Mouse (Mus musculus) cerebellum, adult 2 months (tissue): ENCODE measurements around the gene Fyco1. TPM values are rescaled to one million over a fixed set of nuclear protein-coding genes. Genes with fewer than 3 reads are reported as not detected.

ENCODE experiments used
- DNase-seq, 2 experiments: peaks; one replicate each; pipeline ENCODE4 v3.0.0; 2021
- H3K27ac ChIP-seq: fragments of 200-500 bp; 2 replicates; pipeline ENCODE4 v1.5.1; 2012; ENCODE audit warnings: low read length, control low read depth, inconsistent platforms; ENCODE audit not compliant: insufficient read depth
- H3K27me3 ChIP-seq: fragments of 200-500 bp; 2 replicates; pipeline ENCODE4 v1.6.1; 2012; ENCODE audit warnings: inconsistent platforms, mild to moderate bottlenecking, low read length, moderate library complexity; ENCODE audit not compliant: control insufficient read depth, insufficient read depth
- H3K4me1 ChIP-seq: fragments of 200-500 bp; 2 replicates; pipeline ENCODE4 v1.6.1; 2011; ENCODE audit warnings: low read length; ENCODE audit not compliant: control insufficient read depth, insufficient read depth
- H3K4me3 ChIP-seq: fragments of 200-500 bp; replicated peaks from 2 replicates; pipeline ENCODE3; 2011; ENCODE audit warnings: mild to moderate bottlenecking, low read depth, low read length, control low read depth; ENCODE audit not compliant: insufficient read depth
- CTCF ChIP-seq: fragments of 200-500 bp; IDR thresholded peaks from 2 replicates; pipeline ENCODE4 v1.5.1; 2011; ENCODE audit warnings: low read depth, mild to moderate bottlenecking, control low read depth, low read length, moderate library complexity, borderline replicate concordance; ENCODE audit not compliant: insufficient read depth
- POLR2A ChIP-seq: fragments of 200-500 bp; IDR thresholded peaks from 2 replicates; pipeline ENCODE4 v1.6.1; 2011; ENCODE audit warnings: low read length, control low read depth, borderline replicate concordance; ENCODE audit not compliant: insufficient read depth
- WGBS: fragments of 180-500 bp; shearing (Covaris S2); methylation state at CpG from one replicate; pipeline ENCODE4 v1.1.7; 2018; 5-methylcytosine and 5-hydroxymethylcytosine counted together
- polyA plus RNA-seq: library from polyadenylated mRNA; depleted of rRNA; stranded (reverse); fragments of >200 nt; gene quantifications from 2 replicates; pipeline ENCODE4 v1.2.3, GENCODE M21; 2012

Fyco1 gene
- polyA plus RNA-seq, 1 experiment: 17.6 TPM

DNA sequence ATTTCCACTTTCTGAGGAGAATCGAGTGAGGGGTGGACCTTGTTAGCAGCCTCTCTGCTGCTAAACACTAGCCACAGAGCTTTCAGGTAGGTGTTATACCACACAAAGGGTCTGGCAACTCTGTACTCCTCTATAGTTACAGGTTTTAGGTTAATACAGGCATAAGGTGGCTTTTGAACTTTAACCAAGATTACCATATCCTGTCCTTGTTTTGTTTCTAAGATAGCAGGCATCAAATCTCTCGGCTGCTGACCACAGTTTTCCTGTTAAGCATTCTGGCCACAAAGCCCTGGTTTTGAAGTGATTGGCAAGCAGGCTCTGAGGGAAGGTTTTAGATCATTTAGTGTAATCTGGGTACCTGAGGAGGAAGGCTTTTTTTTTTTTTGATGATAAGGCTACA, 37.4 kb downstream of the Fyco1 start:
- Histone ChIP-seq H3K4me1 (peaks cover 19% of the 10 kb centered on the region), H3K27ac (no peak overlapping the region), H3K4me3 (no peak overlapping the region), H3K27me3 (no peaks in the 10 kb centered on the region)
- WGBS: 40% methylated on average over 2 of the region's 2 CpGs
- DNase-seq: no peak
- TF ChIP-seq CTCF: no peak
- no peak for TF ChIP-seq POLR2A

DNA sequence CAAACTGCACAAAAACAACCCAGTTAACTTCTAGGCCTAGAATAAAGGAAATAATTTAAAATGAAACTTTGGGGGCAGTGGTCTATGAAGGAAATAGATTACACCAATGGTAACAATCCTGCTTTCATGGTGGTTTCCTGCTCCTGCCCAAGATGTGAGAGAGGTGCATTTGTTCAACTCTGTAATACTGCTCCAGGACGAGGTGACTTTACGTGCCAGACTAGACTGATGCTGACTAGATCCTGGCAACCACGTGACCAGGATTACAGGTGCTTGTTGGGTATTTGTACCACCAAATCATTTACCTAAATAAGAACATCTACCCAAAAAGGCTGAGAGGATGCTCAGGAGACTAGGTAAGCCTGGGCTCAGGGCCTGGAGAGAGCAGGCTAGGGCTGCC, 39.9 kb downstream of the Fyco1 start:
- Histone ChIP-seq H3K4me3 (no peak overlapping the region), H3K4me1 (peaks cover 17% of the 10 kb centered on the region), H3K27ac (no peak overlapping the region), H3K27me3 (no peaks in the 10 kb centered on the region)
- no peak for DNase-seq
- WGBS: 94% methylated on average over 3 of the region's 3 CpGs
- TF ChIP-seq POLR2A: no peak
- TF ChIP-seq CTCF: no peak

DNA sequence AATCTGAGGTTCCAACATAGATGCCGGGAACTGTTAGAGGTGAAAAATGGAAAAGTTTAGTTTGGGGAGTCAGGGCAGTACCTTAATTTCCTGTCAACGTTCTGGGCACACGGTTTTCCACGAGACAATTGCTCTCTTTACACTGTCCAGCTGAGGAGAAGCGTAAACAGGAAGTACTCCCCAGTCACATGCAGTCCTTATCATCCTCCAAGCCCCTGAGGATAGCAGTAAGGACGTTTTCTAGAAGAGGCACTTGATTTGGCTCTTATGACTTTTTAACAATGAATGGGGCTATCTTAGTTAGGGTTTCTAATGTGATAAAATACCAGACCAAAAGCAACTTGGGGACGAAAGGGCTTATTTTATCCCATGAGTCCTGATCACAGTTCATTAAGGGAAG, 43.1 kb downstream of the Fyco1 start:
- H3K4me1 ChIP-seq: no peaks in the 10 kb centered on the region; the same call in 1 of the 2 replicates
- no peak overlapping the region for H3K4me3 ChIP-seq
- no peak for DNase-seq
- H3K27ac ChIP-seq: no peak overlapping the region
- TF ChIP-seq CTCF (no peak), POLR2A (no peak)
- no peaks in the 10 kb centered on the region for H3K27me3 ChIP-seq
- 81% methylated on average over 7 of the region's 7 CpGs for WGBS

DNA sequence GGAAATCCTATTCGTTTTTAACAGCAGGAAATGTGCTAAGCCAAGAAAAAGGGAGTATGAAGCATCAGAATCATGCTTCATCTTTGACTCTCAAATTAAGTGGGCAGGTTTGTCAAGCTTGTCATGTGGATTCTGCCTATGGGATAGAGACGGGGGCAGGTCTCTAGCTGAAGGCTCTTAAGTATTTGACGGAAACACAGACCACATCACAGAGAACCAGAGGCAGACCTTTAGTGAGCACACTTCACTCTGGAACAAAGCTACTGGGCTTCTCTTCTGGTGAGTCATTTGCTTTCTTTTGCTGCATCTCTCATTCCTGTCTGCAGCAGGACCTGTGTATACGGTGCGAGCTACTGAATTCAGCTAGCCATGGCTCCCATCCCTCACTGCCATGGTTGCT, 45.4 kb downstream of the Fyco1 start, which contains the start of gene Cxcr6:
Cxcr6 (plus strand) TSS at position 209 of the 400 bp plus-strand sequence.
- 89% methylated on average over 5 of the region's 5 CpGs for WGBS
- Histone ChIP-seq H3K4me3 (no peak within 1 kb of the TSS), H3K27me3 (no peaks in the 10 kb centered on the region)

DNA sequence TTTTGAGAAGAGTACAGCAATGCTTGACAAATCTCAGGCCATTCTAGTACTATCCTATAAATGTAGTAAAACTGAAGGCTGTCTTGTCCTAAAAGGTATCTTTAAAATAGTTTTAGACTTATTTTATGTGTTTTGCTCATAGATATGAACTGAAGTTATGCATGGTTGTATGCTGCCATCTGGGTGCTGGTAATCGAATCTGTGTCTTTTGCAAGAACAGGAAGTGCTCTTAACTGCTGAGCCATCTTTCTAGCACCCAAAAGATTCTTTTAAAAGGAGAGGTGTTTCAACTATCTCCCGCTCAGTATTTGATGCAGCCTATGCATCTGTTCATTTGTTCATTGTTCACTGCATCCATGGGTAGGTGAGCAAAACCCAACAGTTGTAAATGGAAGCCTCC, 46.5 kb downstream of the Fyco1 start:
- DNase-seq: no peak
- Histone ChIP-seq H3K4me1 (no peaks in the 10 kb centered on the region), H3K4me3 (no peak overlapping the region), H3K27ac (no peak overlapping the region), H3K27me3 (no peaks in the 10 kb centered on the region)
- 94% methylated on average over 2 of the region's 2 CpGs for WGBS
- TF ChIP-seq POLR2A: no peak
- no peak for TF ChIP-seq CTCF

More for the DNA sequence above, 45.4 kb downstream of the Fyco1 start, which contains the start of gene Cxcr6:
- Histone ChIP-seq H3K4me1 (no peaks in the 10 kb centered on the region), H3K27ac (no peak within 1 kb of the TSS)
- DNase-seq: no peak
- TF ChIP-seq POLR2A: no peak
- TF ChIP-seq CTCF: no peak

DNA sequence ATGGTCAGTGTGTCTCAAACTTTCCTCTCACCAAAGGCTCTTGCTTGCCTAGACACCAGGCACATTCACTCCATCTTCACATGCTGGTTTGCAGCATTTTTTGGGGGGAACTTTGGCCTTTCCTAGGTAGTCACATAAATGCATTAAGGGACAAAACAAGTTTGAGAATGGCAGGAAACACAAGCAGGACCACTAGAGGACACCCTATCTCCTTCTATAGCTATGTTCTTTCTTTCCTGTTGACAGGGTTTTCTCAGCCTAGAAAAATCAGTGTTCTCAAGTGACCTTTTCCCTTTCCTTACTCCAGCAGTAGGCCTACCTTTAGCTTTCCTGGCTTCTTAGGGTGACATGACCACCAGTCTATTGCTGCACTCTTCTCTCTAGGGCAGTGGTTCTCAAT, 48.8 kb downstream of the Fyco1 start:
- TF ChIP-seq POLR2A: no peak
- TF ChIP-seq CTCF: no peak
- DNase-seq: no peak
- no peaks in the 10 kb centered on the region for H3K4me1 ChIP-seq
- no peak overlapping the region for H3K27ac ChIP-seq
- no peaks in the 10 kb centered on the region for H3K27me3 ChIP-seq
- no peak overlapping the region for H3K4me3 ChIP-seq

DNA sequence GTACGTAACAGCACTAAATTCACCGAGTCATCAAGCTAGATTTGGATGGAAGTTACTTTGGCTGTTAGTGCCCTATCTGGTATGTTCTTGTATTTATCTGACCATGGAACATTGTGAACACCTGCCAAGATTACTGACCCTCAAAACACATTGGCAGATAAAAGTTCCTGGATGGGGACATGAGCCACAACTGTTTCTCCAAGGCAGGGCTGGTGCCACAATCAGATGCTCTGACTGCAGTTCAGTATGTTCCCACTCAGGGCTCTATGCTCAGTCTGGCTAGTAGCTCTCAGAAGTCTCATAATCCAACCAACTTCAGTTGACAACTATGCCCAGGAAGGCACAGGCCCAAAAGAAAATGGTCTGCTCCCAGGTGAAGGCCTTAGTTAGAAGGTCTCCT, 49.3 kb downstream of the Fyco1 start:
- TF ChIP-seq POLR2A (no peak), CTCF (no peak)
- Histone ChIP-seq H3K27ac (no peak overlapping the region), H3K4me1 (no peaks in the 10 kb centered on the region), H3K27me3 (no peaks in the 10 kb centered on the region), H3K4me3 (no peak overlapping the region)
- WGBS: 92% methylated on average over 2 of the region's 2 CpGs
- no peak for DNase-seq

DNA sequence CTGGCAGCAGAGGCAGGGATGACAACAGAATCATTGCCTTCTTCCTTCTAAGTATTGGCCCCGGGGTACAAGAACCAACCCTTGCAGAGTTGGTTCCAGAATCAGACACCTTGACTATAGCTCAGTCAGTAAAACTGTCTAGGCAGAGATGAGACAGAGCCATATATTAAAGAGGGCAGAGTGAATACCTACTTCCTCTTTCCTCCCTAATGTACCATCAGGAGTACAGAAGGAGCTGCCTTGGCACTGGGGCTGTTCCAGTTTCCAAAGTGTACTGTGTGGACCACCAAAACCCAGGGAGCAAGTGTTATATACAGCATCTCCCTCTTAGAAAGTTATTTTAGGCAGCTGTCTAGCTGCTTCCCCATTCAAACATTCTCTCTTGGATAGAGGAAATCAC, 50.2 kb downstream of the Fyco1 start:
- H3K27me3 ChIP-seq: no peaks in the 10 kb centered on the region
- H3K27ac ChIP-seq: no peak overlapping the region
- no peaks in the 10 kb centered on the region for H3K4me1 ChIP-seq
- no peak for DNase-seq
- no peak overlapping the region for H3K4me3 ChIP-seq
- 83% methylated on average over 1 of the region's 1 CpGs for WGBS
- TF ChIP-seq POLR2A: no peak
- TF ChIP-seq CTCF: no peak

DNA sequence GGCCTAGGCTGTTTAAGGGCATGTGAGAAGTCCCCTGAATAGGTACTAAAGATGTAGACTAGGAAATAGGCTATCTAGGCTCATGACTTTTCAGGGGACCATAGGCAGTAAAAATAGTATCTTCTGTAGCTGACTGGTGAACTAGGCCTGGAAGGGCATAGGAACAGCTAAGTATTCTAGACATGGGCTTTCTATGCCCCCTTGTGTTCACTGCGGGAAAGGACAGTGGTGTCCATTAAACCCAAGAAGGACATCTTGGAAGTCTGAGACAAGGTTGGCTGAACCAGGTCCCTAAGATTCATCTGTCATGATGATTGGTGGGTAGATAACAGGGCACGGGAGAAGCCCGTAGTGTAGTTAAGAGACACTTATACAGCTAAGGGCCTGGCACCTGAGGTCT, 55.5 kb downstream of the Fyco1 start:
- DNase-seq: peak; percentile 21 to 32
- Histone ChIP-seq H3K4me3 (no peak overlapping the region), H3K27me3 (no peaks in the 10 kb centered on the region; the same call in 1 of the 2 replicates), H3K27ac (no peak overlapping the region), H3K4me1 (no peaks in the 10 kb centered on the region)
- TF ChIP-seq POLR2A (no peak), CTCF (peak; percentile 50; the same call in 1 of the 2 replicates)
- 81% methylated on average over 3 of the region's 3 CpGs for WGBS
